Mouse (Mus musculus) bone marrow, adult 2 months (tissue): ENCODE measurements around the gene Grcc10. TPM values are rescaled to one million over a fixed set of nuclear protein-coding genes. Genes with fewer than 3 reads are reported as not detected.

Source experiments
- H3K27ac ChIP-seq: fragments of 200-500 bp; 2 replicates; pipeline ENCODE4 v1.5.1; 2012; ENCODE audit warnings: low read depth, mild to moderate bottlenecking, control low read depth, inconsistent platforms, low read length; ENCODE audit not compliant: control insufficient read depth, poor library complexity, insufficient read depth
- H3K4me1 ChIP-seq: fragments of 200-500 bp; 2 replicates; pipeline ENCODE4 v1.6.1; 2011; ENCODE audit warnings: low read length; ENCODE audit not compliant: control insufficient read depth, insufficient read depth
- H3K4me3 ChIP-seq: fragments of 200-500 bp; replicated peaks from 2 replicates; pipeline ENCODE3; 2011; ENCODE audit warnings: mild to moderate bottlenecking, low read depth, low read length, control low read depth; ENCODE audit not compliant: control insufficient read depth
- CTCF ChIP-seq: fragments of 200-500 bp; IDR thresholded peaks from 2 replicates; pipeline ENCODE4 v1.5.1; 2011; ENCODE audit warnings: low read length, control low read depth; ENCODE audit not compliant: control insufficient read depth, insufficient read depth
- POLR2A ChIP-seq: fragments of 200-500 bp; IDR thresholded peaks from 2 replicates; pipeline ENCODE4 v1.6.1; 2011; ENCODE audit warnings: low read depth, mild to moderate bottlenecking, control low read depth, low read length, borderline replicate concordance; ENCODE audit not compliant: control insufficient read depth
- WGBS: fragments of 180-500 bp; shearing (Covaris S2); methylation state at CpG from one replicate; pipeline ENCODE4 v1.1.7; 2018; 5-methylcytosine and 5-hydroxymethylcytosine counted together
- polyA plus RNA-seq: library from polyadenylated mRNA; stranded (reverse); fragments of >200 nt; gene quantifications from 2 replicates; pipeline ENCODE4 v1.2.4, GENCODE M21; 2011; ENCODE audit warnings: low replicate concordance; ENCODE audit not compliant: missing spikeins, insufficient read depth, insufficient read length

Grcc10 gene
- polyA plus RNA-seq, 1 experiment: 208 TPM

- TF ChIP-seq CTCF: peak; percentile 98
- TF ChIP-seq POLR2A: no peak
- WGBS: 0% methylated on average over 5 of the region's 5 CpGs
- Histone ChIP-seq H3K4me1 (no peaks in the 10 kb centered on the region), H3K4me3 (no peak overlapping the region), H3K27ac (no peak overlapping the region)
Observed at GRCm38 (mm10) chr6:124759259-124759658, 18.1 kb upstream of the Grcc10 start.

DNA sequence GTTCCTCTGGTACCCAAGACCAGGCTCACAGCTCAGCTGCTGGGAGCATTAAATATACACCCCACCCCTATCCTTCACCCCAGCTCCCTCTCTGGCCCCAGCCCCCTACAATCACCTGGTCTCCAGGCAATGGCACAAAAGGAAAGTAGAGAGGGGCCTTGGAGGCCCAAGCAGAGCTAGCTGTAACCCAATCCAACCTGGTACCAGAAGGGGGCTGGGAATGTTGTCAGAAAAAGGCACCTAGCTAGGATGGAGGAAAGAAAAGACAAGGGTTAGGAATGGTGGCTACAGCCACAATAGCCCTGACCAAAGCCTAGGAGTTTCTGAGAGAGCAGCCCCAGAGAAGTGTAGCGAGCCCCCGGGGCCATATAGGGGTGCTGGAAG lies 17.7 kb upstream of the Grcc10 start:
- no peaks in the 10 kb centered on the region for H3K4me1 ChIP-seq
- H3K27ac ChIP-seq: no peak overlapping the region
- WGBS: 33% methylated on average over 2 of the region's 2 CpGs

DNA sequence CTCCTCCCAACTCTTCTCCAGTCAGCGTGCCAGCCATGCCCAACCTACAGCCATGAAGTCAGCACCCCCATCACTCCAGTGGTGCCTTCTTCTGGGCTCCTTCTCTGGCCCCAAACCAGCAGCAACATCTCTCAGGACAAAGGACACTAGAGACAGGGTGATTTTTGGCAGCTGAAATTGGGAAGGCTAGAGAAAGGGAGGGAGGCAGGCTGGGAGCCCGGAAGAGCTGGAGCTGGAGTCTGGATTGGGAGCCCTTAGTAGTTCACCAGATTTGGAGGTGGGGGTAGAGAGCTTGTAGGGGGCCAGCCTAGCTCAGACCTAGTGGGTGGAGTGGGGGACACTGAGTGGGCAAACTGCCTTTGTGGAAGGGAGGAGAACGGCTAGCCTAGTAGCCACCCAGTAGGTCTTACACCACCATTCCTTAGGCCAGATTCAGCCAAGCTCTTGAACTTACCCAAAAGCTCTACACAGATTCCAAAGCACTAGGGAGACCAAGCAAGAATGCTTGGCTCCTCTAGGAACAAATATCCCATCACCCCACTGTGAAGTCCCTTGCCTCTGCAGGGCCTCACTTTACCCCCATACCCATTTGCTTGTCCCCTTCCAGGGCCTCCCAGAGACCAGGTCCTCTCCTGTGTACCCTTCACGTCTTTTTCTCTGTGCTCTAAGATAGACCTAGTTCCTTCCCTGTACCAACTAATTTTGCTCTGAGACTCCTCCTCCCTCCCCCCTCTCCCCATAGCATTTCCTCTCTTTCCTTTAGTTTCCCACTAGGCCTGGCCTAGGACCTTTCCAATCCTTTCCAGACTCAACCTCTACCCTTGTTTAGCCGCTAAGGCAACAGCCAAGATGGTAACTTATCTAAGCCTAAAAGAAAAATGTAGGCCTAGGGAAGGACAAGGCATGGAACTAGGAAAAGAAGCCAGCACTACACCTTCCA lies 17.0 kb upstream of the Grcc10 start:
- H3K4me3 ChIP-seq: no peak overlapping the region
- WGBS: 69% methylated on average over 5 of the region's 5 CpGs
- no peaks in the 10 kb centered on the region for H3K4me1 ChIP-seq
- TF ChIP-seq POLR2A (no peak), CTCF (no peak)
- H3K27ac ChIP-seq: no peak overlapping the region

More for the DNA sequence above, 17.7 kb upstream of the Grcc10 start:
- no peak overlapping the region for H3K4me3 ChIP-seq
- TF ChIP-seq POLR2A (no peak), CTCF (no peak)

- 35% methylated on average over 5 of the region's 5 CpGs for WGBS
- H3K27ac ChIP-seq: no peak overlapping the region
- TF ChIP-seq CTCF (no peak), POLR2A (no peak)
- H3K4me3 ChIP-seq: no peak overlapping the region
- no peaks in the 10 kb centered on the region for H3K4me1 ChIP-seq
Observed at GRCm38 (mm10) chr6:124757351-124757880, 16.2 kb upstream of the Grcc10 start.

DNA sequence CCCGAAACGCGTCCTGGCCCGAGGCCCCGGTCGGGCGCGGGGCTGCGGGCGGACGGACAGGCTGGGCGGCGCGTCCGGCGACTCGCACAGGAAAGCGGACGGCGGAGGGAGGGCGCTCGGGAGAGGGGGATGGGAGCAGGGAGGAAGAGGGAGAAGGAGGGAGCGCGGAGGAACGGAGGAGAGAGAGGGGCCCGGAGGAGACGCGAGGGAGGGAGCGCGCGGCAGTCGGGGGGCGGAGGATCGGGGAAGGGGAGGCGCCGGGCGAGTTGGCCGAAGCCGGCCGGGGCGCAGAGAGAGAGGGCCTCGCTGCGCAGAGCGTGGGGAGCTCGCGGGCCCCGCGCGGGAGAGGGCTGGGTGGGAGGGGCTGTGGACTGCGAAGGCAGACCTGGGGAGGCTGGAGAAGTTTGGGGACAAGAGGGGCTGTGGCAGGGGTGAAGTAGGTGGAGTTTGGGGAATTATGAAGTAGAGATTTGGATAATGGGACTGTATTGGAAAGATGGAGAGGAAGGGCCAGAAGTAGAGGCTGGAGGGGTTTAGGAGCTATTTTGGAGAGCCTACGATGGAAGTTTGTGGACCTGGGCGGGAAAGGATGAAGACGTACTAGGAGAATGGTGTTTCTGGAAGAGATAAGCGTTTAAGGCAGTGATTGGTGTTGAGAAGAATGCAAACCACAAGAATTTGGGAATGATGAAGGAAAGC lies 15.6 kb upstream of the Grcc10 start:
- 2% methylated on average over 54 of the region's 54 CpGs for WGBS
- Histone ChIP-seq H3K4me1 (no peaks in the 10 kb centered on the region), H3K4me3 (peak overlapping the region; percentile 66), H3K27ac (peak overlapping the region; percentile 77)
- TF ChIP-seq CTCF (no peak), POLR2A (no peak)

DNA sequence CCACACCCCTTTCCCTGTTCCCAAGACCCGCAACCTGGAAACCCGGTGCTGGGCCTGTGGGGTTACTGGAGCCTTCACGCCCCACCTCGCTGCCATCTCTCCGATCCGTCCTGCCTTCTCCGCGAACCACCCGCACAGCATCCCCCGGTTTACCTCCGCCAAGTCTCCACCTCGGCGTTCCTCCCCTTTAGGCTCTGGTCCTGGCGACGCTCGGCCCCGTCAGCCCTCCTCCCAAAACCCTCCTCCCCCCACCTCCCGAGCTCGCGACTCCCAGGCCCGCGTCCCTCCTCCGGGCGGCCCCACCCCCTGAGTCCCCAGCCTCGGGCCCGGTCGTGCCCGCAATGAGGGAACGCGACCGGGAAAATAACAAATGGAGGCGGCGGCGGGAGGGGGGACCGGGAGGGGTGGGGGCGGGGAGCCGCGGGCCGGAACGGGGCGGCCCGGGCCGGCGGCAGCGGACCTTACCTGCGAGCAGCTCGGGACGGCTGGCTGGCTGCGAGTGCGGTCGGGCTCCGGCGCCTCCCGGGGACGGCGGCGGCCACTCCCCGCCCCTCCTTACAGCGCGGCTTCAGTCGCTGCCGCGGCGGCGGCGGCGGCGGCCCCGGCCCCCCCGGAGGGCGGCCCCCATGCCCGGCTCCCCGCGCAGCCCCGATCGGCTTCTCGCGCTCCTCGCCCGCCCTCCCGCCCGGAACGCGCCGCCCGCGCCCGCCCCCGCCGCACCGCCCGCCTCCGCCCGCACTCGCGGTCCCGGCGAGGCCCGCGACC lies 14.8 kb upstream of the Grcc10 start, which contains the start of the genes Gm45234 and Atn1:
Gene Gm45234, minus strand, starts transcription at position 191 of the 765 bp plus-strand sequence.
Gene Atn1, minus strand, starts transcription at position 694 of the 765 bp plus-strand sequence.
- WGBS: 1% methylated on average over 99 of the region's 100 CpGs
- peak within 1 kb of the TSS; percentile 79 for H3K4me3 ChIP-seq
- H3K27ac ChIP-seq: peak within 1 kb of the TSS; percentile 77
- TF ChIP-seq POLR2A (no peak), CTCF (no peak)
- H3K4me1 ChIP-seq: no peaks in the 10 kb centered on the region

- no peak for TF ChIP-seq POLR2A
- TF ChIP-seq CTCF: no peak
- H3K27ac ChIP-seq: no peak overlapping the region
- WGBS: 27% methylated on average over 3 of the region's 3 CpGs
- H3K4me3 ChIP-seq: peak overlapping the region; percentile 79
- no peaks in the 10 kb centered on the region for H3K4me1 ChIP-seq
Observed at GRCm38 (mm10) chr6:124755306-124755705, 14.1 kb upstream of the Grcc10 start.
